ENCODE assay signal across 8 mouse cellular contexts in genomic region chr11:59506713-59507074, GRCm38 (mm10). TPM values are rescaled to one million over a fixed set of nuclear protein-coding genes. Genes with fewer than 3 reads are reported as not detected.
DNase-seq lines count a peak whose midpoint lies in the region; ATAC-seq and TF ChIP-seq lines count a peak whose summit lies in the region.

No protein-coding gene starts in this region.

- no peak for TF ChIP-seq POLR2A in CH12.LX (IDR thresholded peaks at IDR 0.05; ENCODE audit: low read depth, low read length)

- H3K4me2 ChIP-seq in heart, embryonic 11.5 days: peak overlapping the region; percentile 86
- H3K4me2 ChIP-seq in CH12.LX (ENCODE audit: insufficient read depth, low read depth, poor library complexity, severe bottlenecking): peak overlapping the region; percentile 35
- peak overlapping the region; percentile 88 for H3K4me2 ChIP-seq in forebrain, embryonic 14.5 days (ENCODE audit: low read length)
- H3K4me2 ChIP-seq in liver, embryonic 16.5 days (ENCODE audit: low read depth, low read length): peak overlapping the region; percentile 86

- H3K9me3 ChIP-seq in heart, embryonic 11.5 days (replicated peaks; ENCODE audit: control insufficient read depth, low read length): no peaks in the 10 kb centered on the region
- no peaks in the 10 kb centered on the region for H3K9me3 ChIP-seq in CH12.LX (replicated peaks; ENCODE audit: low read length)
- no peaks in the 10 kb centered on the region for H3K9me3 ChIP-seq in forebrain, embryonic 14.5 days (replicated peaks; ENCODE audit: control insufficient read depth, low read length)
- no peaks in the 10 kb centered on the region for H3K9me3 ChIP-seq in liver, embryonic 16.5 days (replicated peaks; ENCODE audit: control insufficient read depth, low read length)

- H3K36me3 ChIP-seq in heart, embryonic 11.5 days (ENCODE audit: control insufficient read depth, insufficient read depth, low read length): peaks cover 15% of the 10 kb centered on the region
- H3K36me3 ChIP-seq in CH12.LX (replicated peaks in 1 of 2; ENCODE audit: control insufficient read depth in 1 of 2, insufficient read depth in 1 of 2, low read length in 1 of 2): peaks cover 24 to 64% of the 10 kb centered on the region in 2 experiments
- peaks cover 37% of the 10 kb centered on the region for H3K36me3 ChIP-seq in forebrain, embryonic 14.5 days (ENCODE audit: control insufficient read depth, insufficient read depth, low read length)
- no peaks in the 10 kb centered on the region; the same call in 1 of the 2 replicates for H3K36me3 ChIP-seq in liver, embryonic 16.5 days (ENCODE audit: control insufficient read depth, insufficient read depth)

- in situ Hi-C loops in CH12.LX (cut with MboI; ENCODE audit: low pct_ligation_motif_present, low pct_unique_long_range_greater_than_20kb, low sequenced_read_pairs): no loop called here

- H3K27ac ChIP-seq in heart, embryonic 11.5 days (ENCODE audit: low read depth, low read length): peak overlapping the region; percentile 95
- no peak overlapping the region for H3K27ac ChIP-seq in CH12.LX (ENCODE audit: insufficient read depth, low read depth)
- peak overlapping the region; percentile 87 for H3K27ac ChIP-seq in forebrain, embryonic 14.5 days (ENCODE audit: low read depth, low read length)
- peak overlapping the region; percentile 81 for H3K27ac ChIP-seq in liver, embryonic 16.5 days (ENCODE audit: low read length)

- dilution Hi-C loops in CH12.LX (cut with MboI; ENCODE audit: extremely low pct_ligation_motif_present, extremely low pct_unique_long_range_greater_than_20kb, low sequenced_read_pairs): no loop called here

- no peaks in the 10 kb centered on the region for H3K27me3 ChIP-seq in heart, embryonic 11.5 days (ENCODE audit: control insufficient read depth, insufficient read depth, low read length)
- no peaks in the 10 kb centered on the region for H3K27me3 ChIP-seq in CH12.LX (replicated peaks)
- no peaks in the 10 kb centered on the region for H3K27me3 ChIP-seq in forebrain, embryonic 14.5 days (replicated peaks; ENCODE audit: control insufficient read depth, insufficient read depth, low read length)
- H3K27me3 ChIP-seq in liver, embryonic 16.5 days (ENCODE audit: control insufficient read depth, insufficient read depth, low read depth, low read length): peaks cover 12% of the 10 kb centered on the region

- no peak for ATAC-seq in heart, embryonic 11.5 days (replicated peaks; ENCODE audit: insufficient number of reproducible peaks, low FRiP score, low TSS enrichment)
- ATAC-seq in forebrain, embryonic 14.5 days: no peak
- no peak for ATAC-seq in liver, embryonic 16.5 days (ENCODE audit: low read depth)

- DNase-seq in heart, adult 9 months (ENCODE audit: low spot score in 2 of 2): no peak
- DNase-seq in CH12.LX (ENCODE audit: extremely low read depth): no peak
- DNase-seq in forebrain, embryonic 14.5 days (ENCODE audit: low spot score): no peak
- no peak for DNase-seq in yolk sac, embryonic 10.5 days (ENCODE audit: low spot score)
- no peak for DNase-seq in layer of hippocampus, postnatal 10 days (ENCODE audit: low spot score in 2 of 2)
- DNase-seq in kidney, postnatal 14 days: no peak

- H3K4me3 ChIP-seq in heart, embryonic 11.5 days (ENCODE audit: low read depth, low read length): peak overlapping the region; percentile 97
- peak overlapping the region; percentile 47 to 80 (median 76) for H3K4me3 ChIP-seq in CH12.LX (replicated peaks in 1 of 3; ENCODE audit: low read depth in 2 of 3, low read length in 2 of 3, poor library complexity in 1 of 3)
- peak overlapping the region; percentile 64 for H3K4me3 ChIP-seq in forebrain, embryonic 14.5 days (ENCODE audit: low read depth, low read length)
- peak overlapping the region; percentile 74 for H3K4me3 ChIP-seq in liver, embryonic 16.5 days (ENCODE audit: low read depth, low read length)

- no peak for TF ChIP-seq CTCF in CH12.LX (conservative IDR thresholded peaks at IDR 0.05 in 1 of 2, IDR thresholded peaks at IDR 0.05 in 1 of 2; ENCODE audit: low read depth in 2 of 2, low read length in 2 of 2)

- no peak for TF ChIP-seq EP300 in CH12.LX (IDR thresholded peaks at IDR 0.05; ENCODE audit: low read length)

- peak overlapping the region; percentile 96 for H3K9ac ChIP-seq in heart, embryonic 11.5 days (ENCODE audit: low read depth, low read length)
- peak overlapping the region; percentile 89 for H3K9ac ChIP-seq in CH12.LX (ENCODE audit: insufficient read depth, low read depth)
- H3K9ac ChIP-seq in forebrain, embryonic 14.5 days (ENCODE audit: low read length): peak overlapping the region; percentile 87
- peak overlapping the region; percentile 70 for H3K9ac ChIP-seq in liver, embryonic 16.5 days (ENCODE audit: low read depth, low read length)

- TF ChIP-seq RAD21 in CH12.LX (IDR thresholded peaks at IDR 0.05; ENCODE audit: low read depth, low read length): no peak

- peaks cover 2% of the 10 kb centered on the region; the same call in 1 of the 2 replicates for H3K79me2 ChIP-seq in CH12.LX (replicated peaks; ENCODE audit: control insufficient read depth, extremely low read depth, insufficient read depth, poor library complexity, severe bottlenecking)

- 1% methylated on average over 14 of the region's 14 CpGs for WGBS in heart, embryonic 11.5 days (ENCODE audit: insufficient replicate concordance)
- under 1% methylated on average over 14 of the region's 14 CpGs for WGBS in forebrain, embryonic 14.5 days
- WGBS in liver, embryonic 16.5 days (ENCODE audit: insufficient replicate concordance): 5% methylated on average over 14 of the region's 14 CpGs

- H3K4me1 ChIP-seq in heart, embryonic 11.5 days (ENCODE audit: control insufficient read depth, insufficient read depth, low read length): peaks cover 9% of the 10 kb centered on the region
- H3K4me1 ChIP-seq in CH12.LX (ENCODE audit: control insufficient read depth in 1 of 2, insufficient read depth in 2 of 2): peaks cover 4 to 48% of the 10 kb centered on the region in 2 experiments; a peak in 3 of 4 replicates
- H3K4me1 ChIP-seq in forebrain, embryonic 14.5 days (ENCODE audit: control insufficient read depth, insufficient read depth, low read length): peaks cover 10% of the 10 kb centered on the region
- H3K4me1 ChIP-seq in liver, embryonic 16.5 days (ENCODE audit: control insufficient read depth, low read depth, low read length): peaks cover 7% of the 10 kb centered on the region

TF ChIP-seq in CH12.LX, 34 proteins besides CTCF, POLR2A, EP300 and RAD21:
- TF ChIP-seq BHLHE40 (IDR thresholded peaks at IDR 0.05; ENCODE audit: low read depth, low read length): 0 out of 2 replicates have a peak, but pooled peaks have one; percentile 13
- TF ChIP-seq CHD1 (IDR thresholded peaks at IDR 0.05; ENCODE audit: low read depth, low read length): no peak
TF ChIP-seq in CH12.LX: peak in this region for 1.

RNA-seq across cellular contexts. Expression of gene Zkscan17, which starts 19.9 kb away (rescaled TPM):
- polyA plus RNA-seq in heart, embryonic 11.5 days (2014; fragmentation: Nextera tagmentation; extraction: Ambion mirVana): 12.8 and 15.0 TPM in 2 replicates
- total RNA-seq in CH12.LX (2012; rRNA removed): 30.6 and 49.9 TPM in 2 replicates
- total RNA-seq in CH12.LX (2014; rRNA removed): 8.9 and 9.8 TPM in 2 replicates
- 31.5 and 36.8 TPM in 2 replicates for polyA plus RNA-seq in CH12.LX (2012; ENCODE audit: insufficient read length, low read depth)
- 11.4 and 13.1 TPM in 2 replicates for polyA plus RNA-seq in forebrain, embryonic 14.5 days (2014; fragmentation: Nextera tagmentation; extraction: Ambion mirVana)
- polyA plus RNA-seq in liver, embryonic 16.5 days (2015; fragmentation: Nextera tagmentation; extraction: Ambion mirVana): 4.5 and 4.8 TPM in 2 replicates
- total RNA-seq in layer of hippocampus, postnatal 10 days (2021): 10 to 100 TPM; 13.1 to 15.1 TPM

RNA-seq across cellular contexts. Expression of gene Zfp867, which starts 34.4 kb away (rescaled TPM):
- 5.8 and 6.2 TPM in 2 replicates for polyA plus RNA-seq in heart, embryonic 11.5 days (2014; fragmentation: Nextera tagmentation; extraction: Ambion mirVana)
- total RNA-seq in CH12.LX (2012; rRNA removed): 4.1 and 4.9 TPM in 2 replicates
- total RNA-seq in CH12.LX (2014; rRNA removed): 7.1 and 7.2 TPM in 2 replicates
- 4.6 and 5.6 TPM in 2 replicates for polyA plus RNA-seq in CH12.LX (2012; ENCODE audit: insufficient read length, low read depth)
- 17.5 and 19.8 TPM in 2 replicates for polyA plus RNA-seq in forebrain, embryonic 14.5 days (2014; fragmentation: Nextera tagmentation; extraction: Ambion mirVana)
- polyA plus RNA-seq in liver, embryonic 16.5 days (2015; fragmentation: Nextera tagmentation; extraction: Ambion mirVana): 1.0 and 1.4 TPM in 2 replicates
- 1 to 10 TPM; 4.2 to 5.0 TPM for total RNA-seq in layer of hippocampus, postnatal 10 days (2021)

RNA-seq across cellular contexts. Expression of gene Nlrp3, which starts 34.7 kb away (rescaled TPM):
- polyA plus RNA-seq in heart, embryonic 11.5 days (2014; fragmentation: Nextera tagmentation; extraction: Ambion mirVana): 0.16 TPM in 1 of 2 replicates, not detected in the other
- total RNA-seq in CH12.LX (2012; rRNA removed) (0.04 TPM in 1 of 2 replicates, not detected in the other), CH12.LX (2014; rRNA removed) (not detected in 2 replicates)
- polyA plus RNA-seq in CH12.LX (2012; ENCODE audit: insufficient read length, low read depth): not detected in 2 replicates
- 0.06 and 0.12 TPM in 2 replicates for polyA plus RNA-seq in forebrain, embryonic 14.5 days (2014; fragmentation: Nextera tagmentation; extraction: Ambion mirVana)
- 0.63 and 0.89 TPM in 2 replicates for polyA plus RNA-seq in liver, embryonic 16.5 days (2015; fragmentation: Nextera tagmentation; extraction: Ambion mirVana)
- 1 to 10 TPM; 1.0 TPM for total RNA-seq in layer of hippocampus, postnatal 10 days (2021)

RNA-seq across cellular contexts. Expression of gene Snap47, which starts 55.7 kb away (rescaled TPM):
- polyA plus RNA-seq in heart, embryonic 11.5 days (2014; fragmentation: Nextera tagmentation; extraction: Ambion mirVana): 117 and 124 TPM in 2 replicates
- 81.8 and 101 TPM in 2 replicates for total RNA-seq in CH12.LX (2012; rRNA removed)
- total RNA-seq in CH12.LX (2014; rRNA removed): 101 and 102 TPM in 2 replicates
- 93.9 and 95.9 TPM in 2 replicates for polyA plus RNA-seq in CH12.LX (2012; ENCODE audit: insufficient read length, low read depth)
- 428 and 481 TPM in 2 replicates for polyA plus RNA-seq in forebrain, embryonic 14.5 days (2014; fragmentation: Nextera tagmentation; extraction: Ambion mirVana)
- 26.3 and 28.7 TPM in 2 replicates for polyA plus RNA-seq in liver, embryonic 16.5 days (2015; fragmentation: Nextera tagmentation; extraction: Ambion mirVana)
- total RNA-seq in layer of hippocampus, postnatal 10 days (2021): 100 to 1,000 TPM; 307 to 329 TPM

RNA-seq across cellular contexts. Expression of gene Jmjd4, which starts 56.8 kb away (rescaled TPM):
- 11.3 and 13.0 TPM in 2 replicates for polyA plus RNA-seq in heart, embryonic 11.5 days (2014; fragmentation: Nextera tagmentation; extraction: Ambion mirVana)
- total RNA-seq in CH12.LX (2012; rRNA removed) (10.2 and 14.0 TPM in 2 replicates), CH12.LX (2014; rRNA removed) (9.5 and 9.6 TPM in 2 replicates)
- polyA plus RNA-seq in CH12.LX (2012; ENCODE audit: insufficient read length, low read depth): 14.3 and 15.7 TPM in 2 replicates
- polyA plus RNA-seq in forebrain, embryonic 14.5 days (2014; fragmentation: Nextera tagmentation; extraction: Ambion mirVana): 12.0 and 12.4 TPM in 2 replicates
- polyA plus RNA-seq in liver, embryonic 16.5 days (2015; fragmentation: Nextera tagmentation; extraction: Ambion mirVana): 3.4 and 3.7 TPM in 2 replicates
- 10 to 100 TPM; 30.3 to 30.6 TPM for total RNA-seq in layer of hippocampus, postnatal 10 days (2021)

Comparison
In these comparisons a context has a peak if more than half of its experiments do, and no peak if none do; other contexts are left out.
1. H3K4me2 ChIP-seq: peak in every context shown above with its lines; median percentile 88 in forebrain, embryonic 14.5 days; 86 in heart, embryonic 11.5 days; 86 in liver, embryonic 16.5 days; 35 in CH12.LX.